Mouse (Mus musculus) fibroblast of lung, adult 2 months (primary cell): ENCODE data around the gene Spats1.

ENCODE experiments used
- DNase-seq: peaks from one replicate; pipeline ENCODE4 v3.0.0-alpha.2; 2011; ENCODE audit warnings: low read depth

Spats1 gene

DNA sequence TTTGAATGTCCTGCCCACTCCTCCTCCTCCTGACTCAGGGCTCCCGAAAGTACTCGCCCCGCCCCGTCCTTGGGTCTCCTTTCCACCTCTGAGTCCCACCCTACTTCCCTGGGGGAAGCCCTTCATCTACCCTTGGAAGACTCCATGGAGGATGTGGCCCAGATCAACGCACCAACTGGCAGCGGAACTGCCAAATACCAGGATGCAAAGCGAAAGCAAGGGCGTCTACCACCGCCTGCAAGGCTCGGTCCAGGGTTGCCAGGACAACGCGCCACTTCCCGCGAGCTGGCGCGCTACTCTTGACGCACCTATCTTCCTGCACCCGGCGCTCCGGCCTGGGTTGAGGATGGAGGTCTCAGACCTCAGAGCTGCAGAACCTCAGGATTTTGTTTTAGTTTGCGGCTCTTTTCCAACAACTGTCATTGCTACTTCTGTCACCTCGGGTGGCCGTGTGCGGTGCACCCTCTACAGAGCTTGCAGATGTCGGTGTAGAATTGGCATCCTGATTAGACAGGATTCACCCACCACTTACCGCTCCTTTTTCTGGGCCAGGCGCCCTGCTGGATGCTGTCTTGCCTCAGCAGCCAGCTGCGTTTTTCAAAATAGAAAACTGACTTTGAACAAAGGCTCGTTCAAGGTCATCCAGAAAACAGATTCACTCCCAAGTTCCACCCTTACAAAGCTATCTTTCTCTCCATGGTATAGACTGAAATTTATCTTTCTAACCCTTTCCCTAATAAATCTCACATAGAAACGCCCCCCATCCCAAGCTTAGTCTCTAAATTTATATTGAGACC, at the start of gene Spats1:
Gene Spats1 (minus strand): TSS at position 747 of the 797 bp plus-strand sequence.
- DNase-seq, result peak; percentile 31

DNA sequence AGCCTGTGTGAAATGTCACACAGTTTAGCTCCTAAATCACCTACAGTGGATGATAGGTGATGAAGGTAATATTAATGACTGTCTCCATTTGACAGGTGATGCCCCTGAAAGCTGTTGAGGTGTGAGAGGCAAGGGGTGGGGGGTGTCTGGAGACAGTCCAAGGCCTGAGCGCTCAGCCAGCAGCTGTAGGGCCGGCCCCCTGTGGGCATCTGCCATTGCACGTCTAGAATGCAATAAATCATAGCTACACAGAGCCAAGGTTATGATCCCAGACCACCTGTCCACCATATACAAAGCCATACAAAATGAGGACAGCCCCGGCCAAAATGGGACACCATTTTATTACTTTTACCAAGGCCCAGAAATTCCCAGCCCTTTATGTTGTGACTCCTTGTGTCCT, 49.7 kb upstream of the Spats1 start:
- no peak for DNase-seq

DNA sequence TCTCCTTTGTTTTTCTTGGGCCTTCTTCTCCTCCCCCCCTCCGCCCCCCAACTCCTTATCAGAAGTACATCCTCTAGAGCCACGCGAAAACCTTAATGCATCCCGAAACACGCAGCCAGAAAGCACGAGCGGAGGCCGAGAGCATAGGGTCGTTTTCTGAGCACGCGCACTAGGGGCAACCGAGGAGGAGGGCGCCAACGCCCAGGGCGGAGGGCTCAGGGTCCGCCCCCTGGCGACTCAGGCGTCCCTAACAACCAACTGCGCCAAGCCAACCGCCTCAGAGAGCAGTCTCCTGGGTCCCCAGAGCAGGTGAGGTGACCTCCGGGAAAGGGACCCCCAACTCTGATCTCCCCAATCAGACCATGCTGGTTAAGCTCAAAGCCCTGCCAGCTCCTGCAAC, 48.0 kb upstream of the Spats1 start, which contains the start of gene Tcte1:
Gene Tcte1 (plus strand): TSS at position 172 of the 400 bp plus-strand sequence.
- no peak for DNase-seq

DNA sequence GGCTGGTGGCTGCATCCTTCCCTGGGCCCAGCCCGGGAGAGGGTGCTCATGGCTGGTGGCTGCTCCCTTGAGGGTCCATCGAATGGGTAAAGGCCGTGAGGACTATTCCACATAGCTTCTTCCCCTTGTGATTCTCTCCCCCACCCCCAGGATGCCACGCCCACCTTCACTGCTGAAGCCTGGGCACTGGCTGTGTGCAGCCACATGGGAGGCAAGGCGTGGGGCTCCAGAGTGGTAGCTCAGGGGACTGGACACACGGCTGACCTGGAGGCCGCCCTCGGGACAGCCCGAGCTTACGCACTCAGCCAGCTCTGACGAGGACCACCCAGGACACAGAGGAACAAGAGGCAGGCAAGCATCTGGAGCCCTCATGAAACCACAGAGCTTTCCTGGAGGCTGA, 44.9 kb upstream of the Spats1 start:
- DNase-seq, result no peak

DNA sequence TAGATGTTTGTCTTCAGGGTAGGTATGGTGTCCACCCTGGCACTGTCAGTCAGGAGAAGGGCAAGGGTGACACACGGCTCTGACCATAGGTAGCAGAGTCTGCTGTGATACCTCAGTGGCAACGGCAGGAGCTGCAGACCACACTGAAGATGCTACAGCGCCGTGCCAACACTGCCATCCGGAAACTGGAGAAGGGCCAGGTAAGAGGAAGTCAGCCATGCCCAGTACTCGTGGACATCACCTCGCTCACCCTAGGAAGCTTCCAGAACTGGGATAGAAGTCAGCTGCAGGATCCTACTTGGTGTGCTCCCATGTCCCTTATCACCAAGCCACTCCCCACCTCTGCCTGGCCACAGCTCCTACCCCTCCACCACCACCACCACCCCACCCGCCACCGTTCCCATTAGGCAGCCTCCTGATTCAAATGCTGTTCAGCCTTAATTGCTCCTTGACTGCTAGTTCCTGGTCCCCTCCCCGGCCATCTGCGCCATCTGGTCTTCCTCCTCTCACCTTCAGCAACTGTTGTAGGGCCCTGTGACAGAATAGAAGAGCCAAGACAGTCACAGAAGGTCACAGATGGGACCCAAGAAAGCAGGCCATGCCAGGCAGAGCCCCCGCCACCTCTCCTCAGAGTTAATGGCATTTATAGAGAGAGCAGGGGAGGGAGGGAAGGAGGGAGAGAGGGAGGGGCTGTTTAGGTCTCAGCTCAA, 43.7 kb upstream of the Spats1 start:
- no peak for DNase-seq

DNA sequence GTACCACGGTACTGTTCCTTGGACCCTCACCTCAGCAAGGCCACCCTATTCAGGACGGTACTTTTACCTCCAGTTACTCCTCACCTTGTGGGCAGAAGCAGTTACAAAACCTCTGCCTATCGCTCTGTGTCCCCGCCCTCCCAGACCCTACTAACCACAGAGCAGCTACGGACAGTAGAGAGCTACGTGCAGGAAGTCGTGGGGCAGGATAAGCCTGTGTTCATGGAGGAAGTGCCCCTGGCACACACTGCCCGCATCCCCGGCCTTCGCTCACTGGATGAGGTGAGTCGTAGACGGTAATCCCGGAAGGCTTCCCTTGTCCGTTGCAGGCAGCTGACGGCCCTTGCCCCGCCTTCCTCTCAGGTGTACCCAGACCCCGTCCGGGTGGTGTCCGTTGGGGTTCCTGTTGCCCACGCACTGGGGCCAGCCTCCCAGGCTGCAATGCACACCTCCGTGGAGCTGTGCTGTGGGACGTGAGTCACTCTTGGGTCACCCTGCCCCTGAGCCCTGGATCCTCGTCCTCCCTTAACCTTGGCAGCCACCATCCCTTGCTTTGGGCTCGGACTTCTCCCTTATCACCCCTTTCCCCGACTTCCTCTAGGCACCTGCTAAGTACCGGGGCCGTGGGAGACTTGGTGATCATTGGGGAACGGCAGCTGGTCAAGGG, 42.5 kb upstream of the Spats1 start:
- DNase-seq, result no peak

DNA sequence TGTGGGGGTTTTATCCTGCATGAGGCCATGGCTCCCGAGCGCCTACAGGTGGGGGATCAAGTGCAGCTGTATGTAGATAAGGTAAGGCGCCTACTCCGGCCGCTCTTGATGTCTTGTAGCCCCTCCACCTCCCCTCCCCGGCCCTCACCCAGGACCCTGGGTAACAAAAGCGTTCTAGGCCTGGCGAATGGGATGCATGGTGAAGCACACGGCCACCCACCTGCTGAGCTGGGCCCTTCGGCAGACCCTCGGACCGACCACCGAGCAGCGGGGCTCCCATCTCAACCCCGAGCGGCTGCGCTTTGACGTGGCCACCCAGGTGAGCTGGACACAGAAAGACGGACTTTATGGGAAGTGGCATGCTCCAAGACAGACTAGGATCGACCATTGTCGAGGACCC, 41.9 kb upstream of the Spats1 start:
- no peak for DNase-seq

DNA sequence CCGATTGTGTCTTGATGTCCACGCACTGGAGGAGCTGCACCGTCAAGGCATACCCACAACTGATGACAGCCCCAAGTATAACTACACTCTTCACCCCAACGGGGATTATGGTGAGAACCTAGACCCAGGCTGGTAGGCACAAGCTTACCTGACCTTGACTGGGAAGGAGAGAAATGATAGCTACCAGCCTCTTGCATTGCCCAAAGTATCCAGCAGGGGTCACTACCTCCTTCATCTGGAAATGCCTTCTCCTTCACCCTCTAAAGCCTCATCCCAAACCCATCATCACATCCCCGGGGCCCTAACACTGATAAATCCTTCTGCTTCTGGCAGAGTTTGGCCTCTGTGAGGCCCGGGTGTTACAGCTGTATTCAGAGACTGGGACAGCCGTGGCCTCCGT, 41.3 kb upstream of the Spats1 start:
- DNase-seq, result peak; percentile 19

DNA sequence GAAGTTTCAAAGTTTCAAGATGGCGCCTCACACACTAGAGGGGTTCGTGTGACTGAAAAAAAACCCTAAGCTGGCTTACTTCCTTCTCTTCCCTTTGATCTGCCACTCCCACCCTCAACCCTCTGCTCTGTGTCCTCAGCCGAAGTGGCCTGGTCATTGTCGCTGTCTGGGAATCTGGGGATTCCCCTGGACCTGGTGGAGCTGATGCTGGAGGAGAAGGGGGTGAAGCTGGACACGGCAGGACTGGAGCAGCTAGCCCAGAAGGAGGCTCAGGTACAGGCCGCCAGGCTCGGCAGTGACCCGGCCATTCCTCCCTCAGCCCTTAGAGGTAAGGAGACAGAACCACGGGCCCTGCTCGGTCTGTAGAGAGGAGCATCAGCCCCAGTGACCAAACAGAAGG, 40.6 kb upstream of the Spats1 start:
- DNase-seq, result no peak

DNA sequence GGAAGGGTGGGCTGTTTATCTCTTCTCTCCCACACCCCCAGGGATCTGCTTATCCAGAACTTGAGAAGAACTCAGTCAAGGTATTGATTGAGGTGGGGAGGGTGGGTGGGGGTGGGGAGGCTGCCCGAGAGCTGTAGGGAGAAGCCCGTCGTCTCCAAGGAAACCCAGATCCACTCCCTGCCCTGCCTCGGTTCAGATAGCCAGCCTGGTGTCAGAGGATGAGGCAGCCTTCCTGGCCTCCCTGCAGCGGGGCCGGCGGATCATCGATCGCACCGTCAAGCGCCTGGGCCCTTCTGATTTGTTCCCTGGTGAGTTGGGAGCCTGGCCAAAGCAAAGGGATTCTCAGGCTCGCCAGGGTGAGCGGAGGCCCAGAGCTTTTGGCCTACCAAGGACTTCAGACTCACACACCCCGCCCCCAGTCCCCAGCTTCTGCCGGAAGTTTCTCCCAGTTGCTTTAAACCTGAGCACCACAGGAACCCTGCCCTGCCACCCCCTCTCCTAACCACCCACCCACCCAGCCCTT, 40.0 kb upstream of the Spats1 start:
- no peak for DNase-seq

DNA sequence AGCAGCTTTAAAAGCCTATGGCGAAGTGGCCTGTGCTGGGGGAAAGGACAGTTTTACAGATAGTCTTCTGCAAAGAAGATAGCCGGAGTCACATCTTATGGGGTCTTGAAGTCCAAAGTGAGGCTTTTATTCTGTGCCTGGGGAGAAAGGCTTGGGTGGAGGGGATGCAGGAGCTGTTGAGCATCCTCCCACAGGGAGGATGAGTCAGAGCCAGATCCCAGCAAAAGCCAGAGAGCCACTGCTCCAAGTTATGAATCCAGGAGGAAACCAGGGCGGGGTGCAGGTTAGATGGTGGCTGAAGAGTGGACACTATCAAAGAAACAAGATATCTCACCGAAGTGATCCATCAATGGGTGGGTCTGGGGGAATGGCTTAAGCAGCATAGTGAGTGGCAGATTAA, 36.5 kb upstream of the Spats1 start:
- no peak for DNase-seq

DNA sequence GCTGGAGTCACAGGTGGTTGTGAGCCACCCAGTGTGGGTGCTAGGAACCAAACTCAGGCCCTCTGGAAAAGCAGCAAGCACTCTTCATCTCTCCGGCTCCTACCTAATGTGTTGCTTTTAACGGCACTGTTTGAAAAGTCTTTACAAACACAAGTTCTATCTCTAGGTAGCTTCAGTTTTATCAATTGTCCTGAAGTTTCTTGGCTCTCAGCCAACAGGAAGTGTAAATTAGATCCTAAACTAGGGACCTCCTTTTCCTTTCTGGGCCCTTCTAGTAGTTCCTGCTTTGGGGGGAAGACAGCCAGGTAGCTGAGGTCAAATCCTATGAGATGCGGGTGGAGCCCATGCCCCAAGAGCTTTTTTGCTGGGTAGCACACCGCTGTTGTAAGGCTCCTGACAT, 35.7 kb upstream of the Spats1 start:
- DNase-seq, result no peak

DNA sequence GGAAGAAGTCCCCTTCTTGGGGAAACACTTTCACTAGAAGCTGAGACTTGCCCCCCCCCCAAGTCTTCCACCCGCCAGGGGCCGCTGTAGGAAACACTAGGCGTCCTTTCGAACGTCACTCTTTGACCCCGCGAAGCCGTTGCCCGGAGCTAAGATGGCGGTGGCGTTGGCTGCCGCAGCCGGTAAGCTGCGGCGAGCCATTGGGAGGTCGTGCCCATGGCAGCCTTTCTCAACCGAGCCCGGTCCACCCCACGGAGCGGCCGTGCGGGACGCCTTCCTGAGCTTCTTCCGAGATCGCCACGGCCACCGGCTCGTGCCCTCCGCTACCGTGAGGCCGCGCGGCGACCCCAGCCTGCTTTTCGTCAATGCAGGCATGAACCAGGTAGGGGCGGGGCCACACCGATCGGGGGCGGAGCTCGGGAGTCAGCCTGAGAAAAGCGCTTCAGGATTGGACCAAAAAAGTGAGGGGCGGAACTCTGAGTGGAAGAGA, 31.5 kb upstream of the Spats1 start, which contains the start of gene Aars2:
Gene Aars2 (plus strand): TSS at position 142 of the 490 bp plus-strand sequence.
- DNase-seq, result peak; percentile 82

DNA sequence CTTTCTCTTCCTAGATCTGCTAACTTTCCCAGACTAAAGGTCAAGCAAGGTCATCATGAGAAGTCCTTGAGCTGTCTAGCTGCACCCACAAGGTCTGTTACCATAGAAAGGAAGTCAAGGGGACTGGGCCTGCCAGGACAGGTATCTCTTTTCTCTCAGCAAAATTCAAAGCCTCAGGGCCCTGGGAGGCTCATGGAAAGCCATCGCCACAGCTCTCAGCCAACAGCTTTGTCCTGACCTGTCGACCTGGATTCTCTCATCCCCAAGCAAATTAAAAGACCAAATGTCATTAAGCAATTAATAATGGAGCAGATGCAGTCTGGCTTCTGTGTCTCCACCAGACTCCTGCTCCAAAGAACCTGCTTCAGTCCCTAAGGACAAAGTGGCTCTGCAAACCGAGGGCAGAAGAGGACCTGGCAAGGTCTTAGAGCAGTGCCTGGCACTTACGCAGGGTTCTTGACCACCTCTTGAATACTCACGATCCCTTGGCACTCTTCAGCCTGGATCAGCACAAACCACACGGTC, 30.8 kb upstream of the Spats1 start:
- DNase-seq, result no peak

DNA sequence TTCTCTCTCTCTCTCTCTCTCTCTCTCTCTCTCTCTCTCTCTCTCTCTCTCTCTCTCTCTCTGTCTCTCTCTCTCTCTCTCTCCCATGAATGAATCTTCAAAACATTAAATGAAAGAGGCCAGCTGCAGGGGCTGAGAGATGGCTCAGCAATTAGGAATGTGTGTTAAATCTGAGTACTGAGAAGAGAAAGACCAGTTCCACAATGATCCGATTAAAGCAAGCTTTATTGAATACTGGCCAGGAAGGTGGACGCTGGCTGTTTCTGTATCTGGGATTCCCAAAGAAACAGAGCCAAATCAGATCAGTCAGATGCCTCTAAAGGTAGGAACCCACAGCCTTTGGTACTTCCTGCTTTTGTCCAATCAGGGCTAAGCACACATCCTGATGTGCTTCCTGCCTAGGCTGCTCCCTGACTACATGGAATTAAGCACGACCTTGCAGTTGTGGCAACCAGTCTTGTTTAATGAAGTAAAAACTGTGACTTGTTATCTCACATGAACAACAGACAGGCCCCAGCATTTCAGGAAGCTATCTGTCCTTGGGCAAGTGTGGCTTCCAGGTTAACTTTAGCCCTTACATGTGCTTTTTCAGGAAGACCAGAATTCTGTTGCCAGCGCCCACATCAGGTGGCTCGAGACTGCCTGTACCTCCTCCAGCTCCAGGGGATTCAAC, 28.2 kb upstream of the Spats1 start:
- no peak for DNase-seq

DNA sequence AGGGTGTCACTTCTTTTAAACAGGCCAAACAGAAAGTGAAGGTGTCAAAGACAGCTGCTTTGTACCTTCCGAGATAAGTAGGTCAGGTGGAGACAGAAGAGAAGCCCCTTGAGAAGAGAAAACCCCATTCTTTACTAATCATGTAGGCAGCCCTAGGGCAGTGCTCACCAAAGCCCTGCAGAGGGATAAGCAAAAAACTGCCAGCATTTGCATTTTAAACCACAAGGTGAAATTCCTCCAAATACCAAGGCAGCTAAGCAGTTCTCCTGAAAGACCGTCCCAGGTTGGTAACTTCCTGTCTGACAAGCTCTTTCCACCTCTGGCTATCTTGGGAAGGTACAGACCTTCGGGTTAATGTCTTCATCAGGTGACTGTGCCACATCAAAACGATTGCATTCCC, 27.1 kb upstream of the Spats1 start:
- DNase-seq, result no peak

DNA sequence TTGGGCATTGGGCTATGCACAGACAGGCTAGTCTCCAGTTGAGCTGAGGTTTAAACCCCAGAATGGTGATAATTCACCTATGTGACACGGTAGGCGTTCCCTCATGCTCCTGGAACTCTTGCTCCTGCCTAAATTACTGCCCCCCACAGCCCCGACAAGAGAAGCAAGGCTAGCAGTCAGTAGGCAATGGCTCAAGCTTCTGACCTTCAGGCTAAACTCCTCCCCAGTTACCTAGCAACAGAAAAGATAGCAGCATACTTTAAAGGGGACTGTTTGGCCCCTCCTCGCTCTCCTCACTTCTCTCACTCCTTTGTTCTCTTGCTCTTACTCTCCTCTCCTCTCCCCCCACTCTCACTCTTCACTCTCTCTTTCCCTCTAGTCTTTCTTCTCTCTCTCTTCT, 25.8 kb upstream of the Spats1 start:
- no peak for DNase-seq

DNA sequence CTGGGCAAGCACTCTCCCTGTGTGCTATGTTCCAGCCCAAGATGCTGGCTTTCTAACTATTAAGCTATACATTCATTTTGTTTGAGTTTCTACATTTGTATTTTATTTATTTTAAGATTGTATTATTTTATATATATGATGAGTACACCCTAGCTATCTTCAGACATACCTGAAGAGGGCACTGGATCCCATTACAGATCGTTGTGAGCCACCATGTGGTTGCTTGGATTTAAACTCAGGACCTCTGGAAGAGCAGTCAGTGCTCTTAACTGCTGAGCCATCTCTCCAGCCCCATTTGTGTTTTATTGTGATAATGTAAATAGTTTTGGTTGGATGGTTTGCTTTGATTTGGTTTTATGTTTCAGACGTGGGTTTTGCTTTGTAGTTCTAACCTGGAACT, 24.3 kb upstream of the Spats1 start:
- no peak for DNase-seq

DNA sequence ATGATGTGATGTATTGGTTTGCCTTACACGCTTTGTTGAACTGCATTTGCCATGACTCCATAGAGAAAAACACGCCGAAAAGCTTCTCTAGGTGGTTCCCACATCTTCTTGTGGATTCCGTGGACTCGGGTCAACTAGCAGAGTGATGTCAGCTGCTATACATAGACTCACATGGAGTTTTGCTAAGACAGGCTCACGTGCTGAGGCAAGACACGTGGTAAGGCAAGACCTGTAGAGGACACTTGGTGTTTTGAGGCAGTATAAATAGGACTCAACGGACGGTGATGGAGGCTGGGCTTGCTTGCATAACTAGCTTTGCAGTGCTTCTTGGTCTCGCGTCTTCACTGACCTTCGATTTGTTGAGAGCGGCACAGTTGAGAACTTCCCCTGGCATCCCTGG, 23.2 kb upstream of the Spats1 start:
- DNase-seq, result no peak

DNA sequence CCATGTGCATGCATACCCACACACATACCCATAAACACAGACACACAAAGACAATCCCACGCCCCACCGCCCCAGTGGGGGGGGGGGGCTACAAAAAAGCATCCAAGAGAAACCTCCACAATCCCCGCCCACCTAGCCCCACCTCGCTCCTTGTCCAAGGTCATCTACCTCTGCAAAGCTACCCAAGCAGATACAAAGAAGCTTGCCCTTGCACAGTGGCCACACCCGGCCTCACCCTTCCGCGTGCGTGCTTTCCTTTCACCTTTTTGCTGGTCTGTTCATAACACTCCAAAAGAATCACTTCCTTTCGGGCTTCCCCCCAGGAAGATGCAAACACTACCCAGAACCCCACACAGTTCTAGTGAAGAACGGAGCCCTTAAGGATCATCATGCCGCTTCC, 20.2 kb upstream of the Spats1 start:
- no peak for DNase-seq

DNA sequence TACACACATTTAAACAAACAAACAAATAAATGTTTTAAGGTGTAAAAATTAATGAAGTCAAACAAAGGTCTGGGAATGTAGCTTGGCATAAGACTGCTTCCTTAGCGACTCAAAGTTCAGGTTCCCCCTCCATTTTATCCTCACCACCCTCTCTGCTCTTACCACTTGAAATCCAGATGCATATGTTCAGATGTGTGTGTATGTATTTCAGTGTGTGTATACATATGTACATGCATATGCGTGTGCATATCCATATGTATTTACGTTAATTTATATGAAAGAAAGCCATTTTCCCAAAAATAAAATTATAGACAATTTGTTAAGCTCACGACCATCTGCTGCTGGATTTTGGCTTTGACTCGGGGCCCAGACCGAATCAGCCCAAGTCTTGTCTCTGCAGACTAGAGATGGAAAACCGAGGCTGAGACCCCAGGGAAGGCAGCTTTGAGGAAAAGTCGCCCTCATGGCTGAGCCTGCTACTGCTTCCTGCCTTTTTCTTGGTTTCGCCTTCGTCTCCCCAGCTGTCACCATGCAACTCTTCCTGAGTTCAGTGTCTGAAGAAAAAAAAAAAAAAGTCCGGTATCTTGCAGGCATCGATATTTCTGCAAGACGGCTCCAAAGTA, 15.4 kb upstream of the Spats1 start:
- no peak for DNase-seq
